Mouse (Mus musculus) brain, embryonic 14.5 days (tissue): ENCODE results near the gene Golga4.

Source experiments
- CTCF ChIP-seq: fragments of 200-500 bp; IDR thresholded peaks from 2 replicates; pipeline ENCODE4 v1.5.1; 2012; ENCODE audit warnings: inconsistent platforms, mild to moderate bottlenecking, moderate library complexity, borderline replicate concordance; ENCODE audit not compliant: insufficient read depth, insufficient read length; ENCODE audit errors: extremely low read depth
- POLR2A ChIP-seq: fragments of 200-500 bp; IDR thresholded peaks from 2 replicates; pipeline ENCODE4 v1.6.1; 2012; ENCODE audit warnings: mild to moderate bottlenecking, inconsistent platforms, borderline replicate concordance; ENCODE audit not compliant: poor library complexity, insufficient read depth, insufficient read length, severe bottlenecking; ENCODE audit errors: extremely low read depth

DNA sequence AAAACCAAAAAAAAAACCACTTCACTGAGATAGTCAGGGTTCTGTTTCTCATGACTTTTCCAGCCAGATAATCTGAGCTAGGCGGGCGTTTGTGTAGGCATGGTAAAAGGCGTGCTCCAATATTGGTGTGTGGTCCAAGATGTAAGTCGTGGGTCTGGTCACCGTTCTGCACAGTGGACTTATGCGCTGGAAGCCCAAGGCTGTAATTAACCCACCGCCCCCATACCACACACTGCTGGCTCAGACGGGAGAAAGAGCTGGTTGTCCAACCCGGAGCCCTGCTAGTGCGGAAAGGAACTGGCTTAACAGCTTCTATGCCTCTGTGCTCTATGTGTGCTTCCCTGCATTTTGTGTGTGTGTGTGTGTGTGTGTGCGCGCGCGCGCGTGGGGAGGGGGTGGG lies 36.8 kb upstream of the Golga4 start:
- TF ChIP-seq CTCF (no peak), POLR2A (no peak)
